Mouse (Mus musculus): ENCODE results near the gene Gm28635.

Gm28635 gene

DNA sequence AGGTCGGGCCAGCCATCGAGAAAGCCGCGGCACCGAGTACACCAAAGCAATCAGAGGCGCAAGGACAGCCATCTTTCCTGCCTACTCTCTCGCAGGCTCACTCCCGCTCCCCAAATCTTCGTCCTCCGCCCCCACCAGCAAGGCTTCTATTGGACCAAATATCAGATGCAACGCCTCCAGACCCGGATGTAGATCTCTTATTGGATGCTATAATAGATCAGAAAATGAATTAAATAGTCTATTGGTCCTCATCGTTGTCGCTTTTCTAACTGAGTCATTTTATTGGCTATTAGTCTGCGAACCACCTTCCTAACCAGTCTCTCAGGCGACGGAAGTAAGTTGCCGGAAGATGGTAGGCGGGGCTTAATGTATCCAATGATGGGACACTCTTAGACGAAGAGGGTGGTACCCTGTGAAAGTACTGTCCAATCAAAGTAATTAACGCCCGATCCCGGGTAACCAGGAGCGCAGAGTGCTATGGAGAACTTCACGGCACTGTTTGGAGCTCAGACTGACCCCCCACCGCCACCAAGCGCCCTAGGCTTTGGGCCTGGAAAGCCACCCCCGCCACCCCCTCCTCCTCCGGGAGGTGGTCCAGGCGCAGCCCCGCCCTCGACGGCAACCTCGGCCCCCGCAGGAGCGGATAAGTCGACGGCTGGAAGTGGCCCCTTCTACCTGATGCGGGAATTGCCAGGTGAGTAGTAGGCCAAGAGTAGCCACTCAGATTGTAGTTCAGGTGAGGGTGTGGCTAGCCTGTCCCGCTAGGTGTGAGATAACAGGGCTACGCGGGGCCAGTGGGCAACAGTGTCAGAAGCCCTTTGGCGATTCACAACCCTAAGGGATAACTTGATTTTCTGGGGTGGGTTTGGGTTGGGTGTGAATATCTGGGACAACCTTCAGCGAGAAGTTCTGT is at the start of gene Gm28635, which contains the start of gene Med19:
Gene Gm28635 (minus strand): TSS at position 74 of the 913 bp plus-strand sequence.
Gene Med19 (plus strand): TSS at position 435 of the 913 bp plus-strand sequence.
- DNase-seq (ENCODE audit: low spot score): peak; percentile 80

DNA sequence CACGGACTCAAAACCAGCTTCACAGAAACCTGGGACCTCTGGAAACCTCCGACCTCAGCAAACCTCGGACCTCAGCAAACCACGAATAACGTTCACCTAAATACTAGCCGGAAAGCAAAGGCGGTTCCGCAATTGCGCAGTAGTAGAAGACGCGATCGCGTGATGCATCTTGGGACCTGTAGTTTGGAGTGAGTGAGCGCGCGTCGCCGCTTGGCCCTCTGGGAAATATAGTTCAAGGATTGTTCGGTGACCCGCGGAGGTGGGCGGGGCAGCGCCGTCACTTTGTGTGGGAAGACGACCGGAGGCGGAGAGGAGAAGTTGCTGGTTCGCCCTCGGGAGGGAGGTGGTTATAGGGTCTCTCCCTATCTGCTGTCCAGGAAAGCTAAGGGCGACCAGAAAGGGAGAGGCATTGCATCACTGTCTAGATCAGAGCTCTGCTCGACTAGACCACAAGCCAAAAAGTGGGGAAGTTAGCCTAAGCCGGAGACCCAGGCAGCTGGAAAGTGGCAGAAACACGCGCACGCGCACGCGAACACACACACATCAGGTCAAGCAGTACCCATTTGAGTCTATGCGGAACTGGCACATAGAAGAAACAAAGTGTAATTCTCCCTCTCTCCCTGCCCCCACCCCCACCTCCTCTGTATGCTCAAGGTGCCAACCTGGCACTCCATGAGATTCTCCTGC is 49.5 kb upstream of the Gm28635 start, which contains the start of gene Clp1:
Gene Clp1 (minus strand): TSS at position 179 of the 687 bp plus-strand sequence.
- DNase-seq (ENCODE audit: low spot score): peak; percentile 93

DNA sequence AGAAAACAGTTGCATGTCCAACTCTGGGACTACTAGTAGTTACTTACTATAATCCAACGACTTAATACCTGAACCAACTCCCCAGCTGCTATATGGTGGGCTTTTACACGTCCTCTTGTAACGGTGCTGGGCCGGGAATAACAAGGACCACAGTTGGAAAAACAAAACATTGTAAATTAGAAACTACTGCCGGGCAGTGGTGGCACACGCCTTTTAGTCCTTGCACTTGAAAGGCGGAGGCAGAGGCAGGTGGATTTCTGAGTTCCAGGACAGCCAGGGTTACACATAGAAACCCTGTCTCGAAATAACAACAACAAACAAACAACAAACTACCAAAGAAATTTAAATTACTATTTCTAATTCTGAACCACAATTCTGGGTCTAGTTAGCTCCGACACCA is 48.9 kb upstream of the Gm28635 start:
- no peak for DNase-seq (ENCODE audit: low spot score)

DNA sequence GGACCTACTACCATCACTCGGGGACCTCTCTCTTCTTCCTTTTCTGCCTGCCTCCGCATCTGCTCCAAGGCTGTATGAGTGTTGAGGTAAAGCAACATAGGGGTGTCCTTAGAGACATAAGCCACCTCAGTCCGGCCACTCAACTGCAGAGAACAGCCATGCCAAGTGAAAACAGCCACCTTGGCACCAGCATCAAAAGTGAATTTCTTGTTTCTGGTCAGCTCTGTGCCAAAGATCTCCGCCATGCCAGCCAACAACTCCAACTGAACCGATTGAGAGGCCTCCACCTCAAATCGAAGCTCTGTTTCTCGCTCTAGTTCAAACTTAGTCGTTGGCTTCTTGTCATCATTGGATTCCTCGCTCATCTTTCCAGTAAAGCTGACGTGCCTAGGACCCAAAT is 47.9 kb upstream of the Gm28635 start:
- no peak for DNase-seq (ENCODE audit: low spot score)

DNA sequence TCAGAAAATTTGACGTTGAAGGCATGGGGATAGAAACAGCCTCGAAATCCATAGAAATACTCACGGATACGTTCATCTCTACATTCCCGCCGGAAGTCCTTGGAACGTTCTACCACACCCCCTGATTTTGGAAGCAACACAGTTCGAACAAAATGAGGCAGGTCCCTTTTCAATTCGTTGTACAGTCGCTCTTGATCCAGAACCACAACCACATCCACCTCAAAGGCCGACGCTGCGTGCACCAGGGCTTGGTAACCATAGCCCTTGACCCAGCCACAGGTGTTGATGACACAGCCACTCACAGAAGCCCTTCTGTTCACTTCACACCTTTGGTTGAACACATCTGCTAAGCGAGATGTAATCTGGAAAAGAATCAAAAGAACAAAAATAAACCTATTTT is 46.0 kb upstream of the Gm28635 start:
- DNase-seq (ENCODE audit: low spot score): no peak

DNA sequence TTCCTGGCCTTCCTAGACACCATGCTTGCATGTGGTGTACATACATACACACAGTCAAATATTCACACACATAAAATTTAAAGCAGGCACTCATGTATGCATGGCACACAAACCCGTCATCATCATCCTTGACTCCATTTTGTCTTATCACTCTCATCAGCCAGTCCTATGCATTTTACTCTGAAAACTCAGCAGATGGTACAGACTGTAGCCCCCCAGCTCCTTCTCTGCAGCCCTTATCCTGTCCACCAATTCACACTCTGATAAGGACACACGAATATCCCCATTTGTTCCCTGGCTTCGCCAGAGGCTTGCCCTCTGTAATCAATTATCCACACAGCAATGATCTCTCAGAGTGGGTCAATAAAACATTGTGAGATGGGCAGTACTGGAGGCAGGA is 43.3 kb upstream of the Gm28635 start:
- DNase-seq (ENCODE audit: low spot score): no peak

DNA sequence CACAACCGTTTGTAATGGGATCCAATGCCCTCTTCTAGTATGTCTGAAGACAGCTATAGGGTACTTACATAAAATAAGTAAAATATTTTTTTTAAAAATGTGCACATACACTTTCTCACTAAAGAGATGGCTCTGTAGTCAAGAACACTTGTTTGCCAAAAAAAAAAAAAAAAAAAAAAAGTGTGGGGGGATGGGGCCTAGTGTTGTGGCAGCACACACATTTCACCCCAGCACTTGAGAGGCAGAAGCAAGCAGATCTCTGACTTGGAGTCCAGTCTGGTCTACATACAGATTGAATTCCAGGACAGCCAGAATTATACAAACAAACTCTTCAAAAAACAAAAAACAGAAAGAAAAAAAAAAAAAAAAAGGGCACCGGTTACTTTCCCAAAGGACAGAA is 42.9 kb upstream of the Gm28635 start:
- no peak for DNase-seq (ENCODE audit: low spot score)

DNA sequence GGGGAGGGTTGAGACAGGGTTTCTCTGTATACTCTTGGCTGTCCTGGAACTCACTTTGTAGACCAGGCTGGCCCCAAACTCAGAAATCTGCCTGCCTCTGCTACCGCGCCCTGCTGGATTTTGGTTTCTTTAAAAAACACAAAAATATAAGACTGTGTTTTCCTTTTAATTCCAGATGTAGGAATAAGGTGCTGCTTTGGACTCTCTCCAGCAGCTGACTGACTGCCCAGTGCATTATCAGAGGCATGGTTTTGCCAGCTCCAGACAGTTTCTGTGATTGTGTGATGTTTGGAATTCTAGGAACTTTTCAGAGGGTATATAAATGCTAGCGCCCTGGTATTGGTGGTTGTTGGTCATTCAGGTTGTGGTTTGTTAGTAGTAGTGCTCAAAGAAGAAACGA is 39.5 kb upstream of the Gm28635 start:
- DNase-seq (ENCODE audit: low spot score): no peak

DNA sequence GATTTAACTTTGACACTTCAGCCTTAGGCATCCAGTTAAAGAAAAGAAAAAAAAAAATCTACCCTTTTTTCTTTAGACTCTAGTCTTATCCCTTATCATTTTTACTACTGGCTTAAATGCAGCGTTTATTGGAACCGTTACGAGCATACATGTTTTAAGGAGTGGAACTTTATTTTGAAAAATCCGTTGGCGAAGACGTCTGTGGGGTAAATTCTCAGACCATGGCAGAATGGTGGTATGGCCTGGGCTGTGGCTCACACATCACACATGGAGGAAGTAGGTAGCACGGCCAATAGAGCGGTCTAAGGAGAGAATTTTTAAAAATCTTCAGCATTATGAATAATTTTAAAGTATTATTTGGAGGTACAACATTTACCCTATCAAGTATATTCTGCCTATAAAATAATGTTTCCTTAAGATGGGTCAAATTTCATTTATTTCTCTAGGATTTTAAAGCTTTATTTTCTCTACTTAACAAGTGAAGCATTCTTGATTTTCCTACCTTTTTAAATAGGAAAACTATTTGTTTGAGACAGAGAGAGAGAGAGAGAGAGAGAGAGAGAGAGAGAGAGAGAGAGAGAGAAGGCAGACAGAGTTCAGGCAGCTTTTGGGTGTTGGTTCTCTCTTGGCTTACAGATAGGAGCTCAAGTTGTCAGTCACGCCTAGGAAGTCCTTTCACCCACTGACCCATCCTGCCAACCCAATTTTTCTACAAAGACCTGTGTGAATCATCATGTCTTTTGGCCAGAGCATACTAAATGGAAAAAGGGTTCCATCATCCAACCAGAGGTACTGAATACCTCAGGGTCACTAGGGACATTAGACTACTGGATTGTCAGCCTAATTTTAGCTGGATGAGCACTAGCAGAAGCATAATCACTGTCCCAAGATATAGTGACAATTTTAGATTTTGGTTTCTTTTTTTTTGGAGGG is 38.8 kb upstream of the Gm28635 start:
- no peak for DNase-seq (ENCODE audit: low spot score)

DNA sequence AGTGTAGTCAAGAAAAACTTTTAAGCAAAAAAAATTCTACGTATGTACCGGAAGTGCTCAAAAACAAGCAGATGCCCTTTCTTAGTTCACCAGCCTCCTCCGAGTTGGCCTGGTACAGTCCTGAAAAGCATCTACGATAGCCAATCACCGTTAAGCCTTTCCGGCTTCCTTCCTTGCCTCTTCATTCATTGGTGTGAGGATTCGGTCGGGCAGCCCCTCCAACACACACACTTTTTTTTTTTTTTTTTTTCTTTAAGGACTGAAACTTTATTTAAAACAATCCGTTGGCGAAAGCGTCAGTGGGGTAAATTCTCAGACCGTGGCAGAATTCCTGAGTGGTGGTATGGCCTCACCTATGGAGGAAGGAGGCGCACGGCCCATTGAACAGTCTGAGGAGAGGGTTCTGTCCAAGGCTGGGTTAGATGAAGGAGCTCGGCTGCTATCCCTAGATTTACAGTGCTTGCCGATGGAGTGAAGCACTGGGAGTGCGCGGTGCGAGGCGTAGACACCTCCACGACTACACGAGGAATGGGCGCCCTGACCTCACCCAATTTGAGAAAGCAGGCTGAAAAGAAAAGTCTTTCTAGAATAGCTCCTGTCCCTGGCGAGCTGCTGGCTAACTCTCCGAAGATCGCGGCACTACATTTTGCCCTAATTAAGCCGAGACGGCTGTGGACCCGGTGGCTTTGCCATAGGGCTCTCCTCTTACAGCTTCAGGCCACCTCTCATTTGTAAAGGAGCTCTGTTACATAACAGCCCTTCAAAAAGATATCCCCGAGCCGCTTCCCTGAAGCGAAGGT is 37.9 kb upstream of the Gm28635 start:
- peak; percentile 60 for DNase-seq (ENCODE audit: low spot score)

DNA sequence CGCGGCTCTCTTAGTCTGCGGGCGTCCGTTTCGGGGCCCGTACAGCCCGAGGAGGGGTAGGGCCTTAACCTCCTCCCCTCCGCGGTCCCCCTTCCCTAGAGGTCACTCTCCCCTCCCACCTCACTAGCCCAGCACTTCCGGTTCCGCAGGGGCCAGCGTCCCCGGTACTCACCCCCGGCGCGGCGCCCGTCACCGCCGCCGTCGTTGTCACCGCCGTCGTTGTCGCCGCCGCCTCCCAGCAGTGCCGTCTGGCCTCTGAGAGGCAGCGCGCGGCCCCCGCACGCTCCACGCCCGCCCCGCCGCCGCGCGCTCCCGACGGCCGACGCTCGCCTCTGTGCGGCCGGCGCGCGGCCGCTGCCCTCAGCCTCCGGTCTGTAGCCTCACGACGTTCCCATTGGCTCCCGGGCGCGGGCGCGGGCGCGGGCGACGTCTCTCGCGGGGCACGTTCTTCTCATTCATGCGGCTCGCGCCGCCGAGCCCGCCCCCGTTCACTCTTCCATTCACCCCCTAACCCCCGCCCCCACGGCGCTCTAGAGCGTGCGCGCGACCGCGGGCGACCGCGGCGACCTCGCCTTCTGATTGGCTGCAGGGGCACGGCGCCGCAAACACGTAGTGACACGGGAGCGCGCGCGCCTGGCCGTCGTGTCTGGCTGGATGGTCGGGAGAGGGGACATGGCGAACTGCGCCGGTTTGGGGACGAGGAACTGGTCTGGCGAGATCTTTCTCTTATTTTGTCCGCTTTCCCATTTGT is 37.1 kb upstream of the Gm28635 start, which contains the start of gene Zdhhc5:
Gene Zdhhc5 (minus strand): TSS at position 370 of the 751 bp plus-strand sequence.
- DNase-seq (ENCODE audit: low spot score): peak; percentile 99

DNA sequence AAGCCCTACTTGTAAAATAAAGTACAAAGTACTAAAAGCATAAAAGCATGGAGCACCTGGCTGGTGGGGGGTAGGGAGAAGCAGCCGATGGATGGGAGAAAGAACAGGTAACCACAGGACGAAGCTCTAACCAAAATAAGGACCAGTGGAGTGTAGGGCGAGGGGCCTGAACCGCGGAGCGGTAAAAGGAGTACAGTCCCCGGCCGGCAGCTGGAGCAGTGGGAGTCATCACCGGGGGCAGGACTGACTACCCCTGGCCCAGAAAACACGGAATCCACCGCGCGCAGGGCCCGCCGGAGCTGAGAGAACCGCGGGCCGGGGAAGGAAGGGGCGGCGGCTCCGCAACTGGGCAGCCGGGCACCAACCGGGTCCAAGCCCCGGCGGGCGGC is 36.6 kb upstream of the Gm28635 start:
- DNase-seq (ENCODE audit: low spot score): no peak

DNA sequence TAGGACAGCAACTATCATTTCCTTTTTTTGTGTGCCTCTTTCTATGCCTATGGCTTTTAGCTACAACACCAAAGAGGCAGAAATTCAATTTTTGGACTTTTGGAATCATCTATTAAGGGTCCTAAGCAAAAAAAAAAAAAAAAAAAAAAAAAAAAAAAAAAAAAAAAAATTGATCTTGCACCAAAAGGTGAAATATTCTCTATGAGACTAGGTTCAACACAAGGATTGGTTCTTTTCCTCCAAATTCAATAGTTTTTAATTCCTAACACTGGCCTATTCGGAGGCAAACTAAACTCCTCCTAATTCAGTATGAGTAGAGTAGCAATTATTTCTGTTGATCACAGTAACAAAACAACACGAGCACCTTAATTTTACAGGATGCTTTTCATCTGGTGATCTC is 34.1 kb upstream of the Gm28635 start:
- no peak for DNase-seq (ENCODE audit: low spot score)

DNA sequence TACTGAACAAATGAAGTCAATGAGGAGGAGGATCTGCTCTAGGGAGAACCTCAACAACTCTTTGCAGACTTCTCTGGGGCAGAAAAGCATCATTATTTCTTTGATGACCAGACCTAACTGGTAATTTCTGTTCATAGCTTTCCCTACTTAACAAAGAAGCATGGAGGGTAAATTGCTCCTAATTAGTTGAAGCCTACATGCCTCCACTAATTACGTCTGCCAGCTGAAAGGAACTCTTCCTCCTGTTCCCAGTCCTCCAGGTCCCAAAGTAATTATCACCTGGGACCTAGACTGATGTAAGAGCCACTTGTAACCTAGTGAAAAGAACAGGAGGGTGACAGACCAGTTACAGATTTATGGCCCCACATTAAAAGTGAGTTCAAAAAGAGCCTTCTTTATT is 29.7 kb upstream of the Gm28635 start:
- DNase-seq (ENCODE audit: low spot score): no peak

DNA sequence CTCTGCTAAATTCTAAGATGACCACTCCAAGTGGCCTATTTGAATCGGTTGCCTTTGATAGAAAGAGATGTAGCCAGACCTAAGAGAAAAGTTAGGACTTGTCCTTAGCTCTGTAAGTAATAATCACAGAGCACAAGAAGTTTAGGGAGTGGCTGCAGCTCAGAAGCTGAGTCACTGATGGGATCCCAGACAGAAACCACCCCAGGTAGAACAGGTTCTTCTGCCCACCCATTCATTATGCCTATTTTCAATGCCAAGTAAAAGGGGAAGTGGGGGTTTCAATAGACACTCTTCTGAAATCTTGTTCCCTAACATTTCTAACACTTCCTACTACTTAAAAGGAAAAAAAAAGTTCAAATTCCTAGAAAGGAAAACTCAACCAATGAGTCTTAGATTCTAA is 27.5 kb upstream of the Gm28635 start:
- DNase-seq (ENCODE audit: low spot score): no peak

DNA sequence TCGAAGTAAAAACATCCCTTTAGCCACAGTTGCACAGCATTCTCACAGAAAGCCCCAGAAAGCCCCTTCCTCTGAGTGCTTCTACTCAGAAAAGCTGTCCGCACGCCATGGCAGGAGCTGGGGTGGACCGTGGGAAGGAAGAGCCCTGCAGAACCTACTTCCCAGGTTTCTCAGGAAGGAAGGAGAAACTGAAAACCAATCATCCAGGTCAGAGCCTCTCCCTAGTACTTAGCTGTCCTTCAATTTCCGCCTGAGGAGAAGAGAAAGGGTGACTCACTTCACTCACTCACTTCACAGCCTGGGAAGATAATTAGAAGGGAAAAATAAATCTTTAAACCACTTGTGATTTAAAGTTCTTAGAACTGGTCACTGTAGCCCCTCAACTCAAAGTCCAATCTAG is 26.5 kb upstream of the Gm28635 start:
- no peak for DNase-seq (ENCODE audit: low spot score)

DNA sequence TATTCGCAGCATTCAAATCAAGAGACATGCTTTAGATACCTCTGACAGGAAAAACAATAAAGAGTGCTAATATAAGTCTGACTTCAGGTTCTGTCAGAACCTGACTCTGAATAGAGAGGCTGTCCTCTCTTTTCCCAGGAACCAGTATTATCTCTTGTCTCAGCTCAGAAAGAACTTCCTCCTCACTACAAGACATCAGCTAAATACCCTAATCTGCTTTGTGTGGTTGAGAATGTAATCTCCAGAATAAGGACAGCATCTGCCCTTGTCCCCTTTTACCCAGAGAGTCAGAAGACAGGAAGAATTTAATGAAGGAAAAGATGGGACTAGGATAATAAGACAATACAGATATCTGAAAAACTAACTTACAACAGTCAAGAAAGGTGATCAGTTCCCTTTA is 25.7 kb upstream of the Gm28635 start:
- DNase-seq (ENCODE audit: low spot score): no peak

DNA sequence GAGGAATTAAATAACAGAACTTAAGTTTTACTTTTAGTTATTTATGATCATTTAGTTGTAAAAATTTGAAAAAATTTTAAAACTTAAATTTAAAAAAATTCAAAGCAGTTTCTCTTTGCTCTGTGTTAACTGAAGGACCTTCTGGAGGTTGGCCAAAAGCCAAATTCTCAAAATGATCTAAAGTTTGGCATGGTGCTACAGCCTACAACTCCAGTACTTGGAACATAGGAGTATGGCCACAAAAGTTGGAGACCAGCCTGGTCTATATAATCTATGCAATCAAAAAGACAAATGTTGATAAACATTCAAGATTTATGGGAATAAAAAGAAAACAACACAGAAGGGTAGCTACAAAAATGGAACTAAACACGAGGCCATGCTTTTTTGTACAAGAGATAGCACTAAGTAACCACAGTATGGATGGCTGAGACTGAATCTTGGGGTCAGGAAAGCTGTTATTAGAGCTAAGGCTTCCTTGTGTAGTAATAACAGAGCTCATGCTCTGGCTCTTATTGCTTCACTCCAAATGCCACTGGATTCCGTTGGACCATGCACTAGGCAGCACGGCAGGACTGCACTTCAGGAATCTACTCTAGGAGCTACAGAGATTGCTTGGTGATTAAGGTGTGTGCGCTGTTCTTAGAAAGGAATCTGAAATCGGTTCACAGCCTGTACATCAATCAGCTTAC is 17.3 kb upstream of the Gm28635 start:
- no peak for DNase-seq (ENCODE audit: low spot score)

DNA sequence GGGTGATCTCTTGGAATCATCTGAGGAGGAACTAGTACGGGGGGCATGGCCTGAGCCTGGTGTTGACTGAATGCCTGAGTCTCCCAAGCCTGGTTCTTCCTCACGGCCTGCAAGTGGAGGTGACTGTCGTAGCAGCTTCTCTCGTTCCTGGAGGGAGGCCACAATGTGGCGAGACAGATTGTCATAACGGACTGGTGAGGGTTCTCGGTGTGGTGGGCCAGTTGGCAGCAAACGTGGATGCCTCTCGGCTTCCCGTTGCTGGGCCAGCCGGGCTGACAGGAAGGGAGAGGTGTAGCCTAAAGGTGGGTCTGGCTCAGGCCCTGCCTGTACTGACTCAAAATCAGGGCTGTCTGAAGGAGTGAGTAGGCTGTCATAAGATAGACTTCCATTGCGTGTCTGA is 12.2 kb upstream of the Gm28635 start:
- no peak for DNase-seq (ENCODE audit: low spot score)
